ENCODE assay signal across 20 mouse cellular contexts in the genomic region with DNA sequence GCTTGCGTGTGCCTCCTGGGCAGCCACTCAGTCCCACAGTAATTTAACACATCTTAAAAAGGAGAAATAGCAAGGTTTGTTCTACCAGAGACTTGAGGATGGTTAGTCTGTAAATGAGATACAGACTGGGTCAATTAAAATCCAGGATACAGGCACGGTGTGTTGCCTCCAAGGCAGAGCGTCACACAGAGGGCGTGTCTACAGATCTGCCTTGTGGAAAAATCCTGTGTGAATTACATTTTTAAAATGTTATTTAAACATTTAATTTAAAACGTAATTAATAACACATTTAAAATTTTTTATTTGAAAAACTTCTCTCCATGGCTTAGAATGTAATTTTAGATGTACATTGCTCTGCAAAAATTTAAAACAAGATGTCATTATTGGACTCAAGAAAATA.
"Had no signal": no experiment of that assay in that cellular context is flagged by ENCODE, and none has a peak within 500 bp of the region (broad histone marks: within the 10 kb centered on the region; RNA-seq: fewer than 3 reads in every experiment).

No protein-coding gene starts in this region.

- H3K4me1 ChIP-seq: liver, embryonic 15.5 days; lung, embryonic 15.5 days had no signal

- DNase-seq: liver, postnatal 0 days; lung, adult 2 months; lung, postnatal 4 days; retina, postnatal 1 day; right cerebral cortex, adult 18-20 months; right cerebral cortex, postnatal 25 days; right cerebral cortex, postnatal 4 days; spleen, adult 18-20 months; thymus, adult 18-20 months; thymus, postnatal 14 days; thymus, postnatal 36 days had no signal

- H3K4me3 ChIP-seq: liver, embryonic 15.5 days; lung, embryonic 15.5 days; midbrain, embryonic 10.5 days; midbrain, embryonic 13.5 days; midbrain, embryonic 15.5 days; myocyte; neural tube, embryonic 13.5 days; neural tube, embryonic 15.5 days had no signal

- H3K9ac ChIP-seq: liver, embryonic 15.5 days; liver, postnatal 0 days; lung, embryonic 15.5 days; midbrain, embryonic 13.5 days; midbrain, embryonic 15.5 days; neural tube, embryonic 13.5 days; neural tube, embryonic 15.5 days had no signal

- ATAC-seq: liver, postnatal 0 days; lung, postnatal 0 days; midbrain, embryonic 13.5 days; midbrain, embryonic 15.5 days had no signal

- H3K9me3 ChIP-seq: liver, embryonic 15.5 days; lung, embryonic 15.5 days; midbrain, embryonic 10.5 days; midbrain, embryonic 13.5 days; midbrain, embryonic 15.5 days; neural tube, embryonic 13.5 days; neural tube, embryonic 15.5 days had no signal

- H3K27ac ChIP-seq: liver, embryonic 15.5 days; lung, embryonic 15.5 days; midbrain, embryonic 10.5 days; midbrain, embryonic 13.5 days; midbrain, embryonic 15.5 days; neural tube, embryonic 13.5 days; neural tube, embryonic 15.5 days had no signal

- H3K4me2 ChIP-seq: liver, embryonic 15.5 days; lung, embryonic 15.5 days; midbrain, embryonic 13.5 days; midbrain, embryonic 15.5 days; neural tube, embryonic 13.5 days; neural tube, embryonic 15.5 days had no signal

- H3K27me3 ChIP-seq: liver, embryonic 15.5 days; lung, embryonic 15.5 days; midbrain, embryonic 13.5 days; midbrain, embryonic 15.5 days; neural tube, embryonic 13.5 days; neural tube, embryonic 15.5 days had no signal
